In the genomic region with DNA sequence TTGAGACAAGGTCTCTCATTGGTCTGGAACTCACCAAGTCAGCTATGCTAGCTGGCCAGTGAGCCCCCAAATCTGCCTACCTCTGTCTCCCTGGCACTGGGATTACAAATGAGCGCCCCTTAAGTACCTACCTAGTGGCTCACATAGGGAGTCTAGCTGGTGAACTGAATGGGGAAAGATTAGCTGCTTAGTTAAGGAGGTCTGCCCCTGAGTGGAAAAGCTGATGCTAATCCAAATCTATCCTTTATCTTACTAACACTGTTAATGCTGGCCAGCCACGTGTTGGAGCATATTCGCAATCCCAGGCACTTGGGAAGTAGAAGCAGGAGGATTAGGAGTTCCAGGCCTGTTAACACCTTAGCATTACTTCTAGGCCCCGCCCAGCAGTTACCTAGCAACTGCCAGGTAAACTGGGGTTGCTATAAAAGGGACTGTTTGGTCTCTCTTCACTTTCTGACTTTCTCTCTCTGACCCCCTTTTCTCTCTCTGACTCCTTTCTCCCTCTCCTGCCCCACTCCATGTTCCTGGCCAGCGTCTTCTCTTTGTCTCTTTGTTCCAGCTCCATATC, we compare ENCODE assay signal across 15 mouse cellular contexts. TPM values are rescaled to one million over a fixed set of nuclear protein-coding genes. Genes with fewer than 3 reads are reported as not detected.
"Had no signal": no experiment of that assay in that cellular context is flagged by ENCODE, and none has a peak within 500 bp of the region (broad histone marks: within the 10 kb centered on the region; RNA-seq: fewer than 3 reads in every experiment).

No protein-coding gene starts in this region.

- H3K4me3 ChIP-seq: liver, embryonic 12.5 days; megakaryocyte, embryonic 14.5 days; midbrain, embryonic 12.5 days; stomach, embryonic 15.5 days had no signal

- DNase-seq: kidney, adult 11 months; kidney, adult 9 months; kidney, postnatal 36 days; layer of hippocampus, adult 9-11 months; layer of hippocampus, postnatal 36 days; left cerebral cortex, postnatal 4 days; right cerebral cortex, postnatal 14 days; thymus, adult 2 months; thymus, postnatal 25 days had no signal

RNA-seq across cellular contexts. Expression of a gene that starts 3.4 kb away (rescaled TPM):
- polyA plus RNA-seq: macrophage; spleen, adult 2 months had no signal
